Mouse (Mus musculus): Measurements from ENCODE around the gene Fbp2.

- no peak for TF ChIP-seq GATA1 (IDR thresholded peaks at IDR 0.05; ENCODE audit: low read length)
- no peak for TF ChIP-seq TAL1 (IDR thresholded peaks at IDR 0.05; ENCODE audit: low read length)
Observed at GRCm38 (mm10) chr13:62854666-62855065, 3.6 kb downstream of the Fbp2 start.

All from erythroblast, embryonic 14.5 days (primary cell).